Mouse (Mus musculus) lung, postnatal 0 days (tissue): ENCODE measurements around the gene Adh1. TPM values are rescaled to one million over a fixed set of nuclear protein-coding genes. Genes with fewer than 3 reads are reported as not detected.

Source experiments
- ATAC-seq: fragments of 200-750 bp; cut with Nextera tagmentation; 2 replicates; pipeline ENCODE4 v1.8.0; 2017; ENCODE audit warnings: moderate library complexity
- DNase-seq: peaks from one replicate; pipeline ENCODE4 v3.0.0-alpha.2; 2016; ENCODE audit warnings: low spot score
- H3K27ac ChIP-seq: fragments of 300-500 bp; sonication (generic); 2 replicates; pipeline ENCODE4 v1.5.1; 2014; ENCODE audit warnings: antibody characterized with exemption, mild to moderate bottlenecking, low read length, mixed read lengths
- H3K27me3 ChIP-seq: fragments of 300-500 bp; sonication (generic); replicated peaks from 2 replicates; pipeline ENCODE4 v1.6.1; 2014; ENCODE audit warnings: low read length, mixed read lengths; ENCODE audit not compliant: insufficient read depth
- H3K36me3 ChIP-seq: fragments of 300-500 bp; sonication (generic); 2 replicates; pipeline ENCODE4 v1.6.1; 2014; ENCODE audit warnings: low read length, mixed read lengths; ENCODE audit not compliant: insufficient read depth
- H3K4me1 ChIP-seq: fragments of 300-500 bp; sonication (generic); 2 replicates; pipeline ENCODE4 v1.6.1; 2014; ENCODE audit warnings: antibody characterized with exemption, low read depth, low read length, mixed read lengths; ENCODE audit not compliant: insufficient read depth
- H3K4me2 ChIP-seq: fragments of 300-500 bp; sonication (generic); replicated peaks from 2 replicates; pipeline ENCODE4 v1.6.1; 2014; ENCODE audit warnings: low read depth, mild to moderate bottlenecking, low read length, moderate library complexity, mixed read lengths
- H3K4me3 ChIP-seq: fragments of 300-500 bp; sonication (generic); 2 replicates; pipeline ENCODE4 v1.5.1; 2014; ENCODE audit warnings: low read depth, low read length
- H3K9ac ChIP-seq: fragments of 300-500 bp; sonication (generic); replicated peaks from 2 replicates; pipeline ENCODE4 v1.6.1; 2014; ENCODE audit warnings: low read depth, mild to moderate bottlenecking
- H3K9me3 ChIP-seq: fragments of 300-500 bp; sonication (generic); 2 replicates; pipeline ENCODE4 v1.6.1; 2016; ENCODE audit warnings: low read length, mixed read lengths
- CTCF ChIP-seq: IDR thresholded peaks from 2 replicates; pipeline ENCODE4 v1.5.1; 2016; ENCODE audit warnings: antibody characterized with exemption, mild to moderate bottlenecking
- EP300 ChIP-seq: IDR thresholded peaks from 2 replicates; pipeline ENCODE4 v1.6.1; 2016; ENCODE audit warnings: antibody characterized with exemption, mild to moderate bottlenecking, control low read depth
- WGBS: fragments of 180-500 bp; shearing (Covaris S2); extraction: QIAGEN DNeasy Blood & Tissue Kit; methylation state at CpG from one replicate; pipeline ENCODE4 v1.1.7; 2014; 5-methylcytosine and 5-hydroxymethylcytosine counted together
- polyA plus RNA-seq: library from polyadenylated mRNA; unstranded; fragments of >200 nt; fragmentation: Nextera tagmentation; extraction: Ambion mirVana; gene quantifications from 2 replicates; pipeline ENCODE4 v1.2.1, GENCODE M21; 2015

The Adh1 gene
- polyA plus RNA-seq, 1 experiment from 2014 or later, result 801 TPM

GRCm38 (mm10) chr3:138325001-138325400 lies 64.2 kb downstream of the Adh1 start:
- DNase-seq, result no peak
- Histone ChIP-seq H3K9me3 (no peaks in the 10 kb centered on the region), H3K4me3 (no peak overlapping the region), H3K27ac (no peak overlapping the region), H3K4me2 (no peak overlapping the region), H3K9ac (no peak overlapping the region), H3K4me1 (no peaks in the 10 kb centered on the region), H3K36me3 (no peaks in the 10 kb centered on the region), H3K27me3 (no peaks in the 10 kb centered on the region)
- no peak for ATAC-seq
- TF ChIP-seq EP300 (no peak), CTCF (no peak)
- 92% methylated on average over 17 of the region's 17 CpGs for WGBS

- Histone ChIP-seq H3K4me1 (no peaks in the 10 kb centered on the region), H3K9me3 (no peaks in the 10 kb centered on the region), H3K36me3 (no peaks in the 10 kb centered on the region), H3K27ac (no peak overlapping the region), H3K4me2 (no peak overlapping the region), H3K9ac (no peak overlapping the region), H3K27me3 (no peaks in the 10 kb centered on the region), H3K4me3 (no peak overlapping the region)
- no peak for DNase-seq
- no peak for ATAC-seq
- TF ChIP-seq CTCF (no peak), EP300 (no peak)
- WGBS, result 89% methylated on average over 6 of the region's 6 CpGs
Observed at GRCm38 (mm10) chr3:138325466-138325865, 64.7 kb downstream of the Adh1 start.

GRCm38 (mm10) chr3:138333910-138334309 lies 73.1 kb downstream of the Adh1 start:
- TF ChIP-seq CTCF (no peak), EP300 (no peak)
- 59% methylated on average over 8 of the region's 8 CpGs for WGBS

GRCm38 (mm10) chr3:138334320-138334719 lies 73.5 kb downstream of the Adh1 start:
- TF ChIP-seq EP300, result no peak
- TF ChIP-seq CTCF, result no peak
- ATAC-seq, result peak; percentile 32

More at GRCm38 (mm10) chr3:138333910-138334309, 73.1 kb downstream of the Adh1 start:
- Histone ChIP-seq H3K27me3 (no peaks in the 10 kb centered on the region), H3K4me3 (no peak overlapping the region), H3K36me3 (no peaks in the 10 kb centered on the region), H3K4me2 (no peak overlapping the region), H3K4me1 (no peaks in the 10 kb centered on the region), H3K9me3 (no peaks in the 10 kb centered on the region), H3K27ac (no peak overlapping the region), H3K9ac (no peak overlapping the region)
- DNase-seq (no peak), ATAC-seq (no peak)

GRCm38 (mm10) chr3:138335566-138335965 lies 74.8 kb downstream of the Adh1 start:
- Histone ChIP-seq H3K9ac (no peak overlapping the region), H3K9me3 (no peaks in the 10 kb centered on the region), H3K36me3 (no peaks in the 10 kb centered on the region), H3K27ac (no peak overlapping the region), H3K4me2 (no peak overlapping the region), H3K27me3 (no peaks in the 10 kb centered on the region), H3K4me3 (no peak overlapping the region), H3K4me1 (no peaks in the 10 kb centered on the region)
- no peak for ATAC-seq
- no peak for DNase-seq
- no peak for TF ChIP-seq EP300
- no peak for TF ChIP-seq CTCF
- WGBS, result 82% methylated on average over 1 of the region's 1 CpGs

More at GRCm38 (mm10) chr3:138334320-138334719, 73.5 kb downstream of the Adh1 start:
- H3K9me3 ChIP-seq, result no peaks in the 10 kb centered on the region
- WGBS, result 63% methylated on average over 4 of the region's 4 CpGs
- H3K27me3 ChIP-seq, result no peaks in the 10 kb centered on the region
- DNase-seq, result no peak
- H3K9ac ChIP-seq, result no peak overlapping the region
- no peaks in the 10 kb centered on the region for H3K36me3 ChIP-seq
- no peak overlapping the region for H3K4me2 ChIP-seq
- H3K4me1 ChIP-seq, result no peaks in the 10 kb centered on the region
- H3K4me3 ChIP-seq, result no peak overlapping the region
- no peak overlapping the region for H3K27ac ChIP-seq

- Histone ChIP-seq H3K9me3 (no peaks in the 10 kb centered on the region), H3K4me3 (no peak overlapping the region), H3K4me1 (no peaks in the 10 kb centered on the region), H3K27me3 (no peaks in the 10 kb centered on the region), H3K4me2 (no peak overlapping the region), H3K9ac (no peak overlapping the region), H3K36me3 (no peaks in the 10 kb centered on the region), H3K27ac (no peak overlapping the region)
- no peak for TF ChIP-seq EP300
- no peak for TF ChIP-seq CTCF
- 49% methylated on average over 3 of the region's 3 CpGs for WGBS
- DNase-seq (no peak), ATAC-seq (no peak)
Observed at GRCm38 (mm10) chr3:138336104-138336754, 75.4 kb downstream of the Adh1 start.

Other genes starting within 250 kb of the Adh1 start
- 0.14 and 0.20 TPM in 2 replicates for gene 1110002E22Rik, start 195.9 kb upstream of the Adh1 start, polyA plus RNA-seq
- gene Gm5105, start 193.6 kb upstream of the Adh1 start, polyA plus RNA-seq, result 0.07 and 0.12 TPM in 2 replicates
- 6.1 and 6.4 TPM in 2 replicates for gene Trmt10a, start 117.5 kb upstream of the Adh1 start, polyA plus RNA-seq
- 5.5 TPM in 2 replicates for gene Mttp, start 116.0 kb upstream of the Adh1 start, polyA plus RNA-seq
- gene 4930579F01Rik, start 67.2 kb upstream of the Adh1 start, polyA plus RNA-seq, result not detected in 2 replicates
- 0.62 and 1.1 TPM in 2 replicates for gene Adh7, start 43.2 kb upstream of the Adh1 start, polyA plus RNA-seq
- 0.20 TPM in 1 of 2 replicates, not detected in the other for gene Adh6a, start 52.3 kb downstream of the Adh1 start, polyA plus RNA-seq
- 0.07 TPM in 1 of 2 replicates, not detected in the other for gene Adh6b, start 80.8 kb downstream of the Adh1 start, polyA plus RNA-seq
- not detected in 2 replicates for gene Adh4, start 154.5 kb downstream of the Adh1 start, polyA plus RNA-seq
- 116 and 125 TPM in 2 replicates for gene Adh5, start 182.1 kb downstream of the Adh1 start, polyA plus RNA-seq
- 23.9 and 25.2 TPM in 2 replicates for gene Metap1, start 228.5 kb downstream of the Adh1 start, polyA plus RNA-seq